Mouse (Mus musculus): Measurements from ENCODE around the gene Cdk14. TPM values are rescaled to one million over a fixed set of nuclear protein-coding genes. Genes with fewer than 3 reads are reported as not detected.

The Cdk14 gene
- polyA plus RNA-seq, 1 experiment = 2.6 TPM

DNA sequence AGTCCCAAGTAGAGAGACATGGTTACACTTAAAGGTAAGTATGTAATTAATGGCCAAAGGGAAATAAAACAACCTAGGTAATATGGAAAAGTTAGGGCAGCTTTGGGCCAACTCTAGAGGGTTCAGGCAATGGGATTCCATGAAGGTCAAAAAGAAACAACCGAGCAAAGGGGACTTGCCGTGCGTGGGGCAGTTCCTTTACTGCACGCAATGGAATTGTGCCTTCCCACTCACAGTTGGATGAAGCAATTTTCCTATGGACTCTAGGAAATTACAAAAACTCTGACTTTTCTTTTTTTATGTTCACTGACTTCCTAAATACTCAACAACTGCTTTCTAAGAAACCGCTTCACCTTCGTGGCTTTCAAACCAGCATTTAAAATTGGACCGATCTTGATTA lies 606.8 kb downstream of the Cdk14 start:
- Histone ChIP-seq H3K36me3 (ENCODE audit: control insufficient read depth, insufficient read depth, low read length) (no peaks in the 10 kb centered on the region), H3K4me3 (ENCODE audit: insufficient read depth, low read depth, low read length) (no peak overlapping the region), H3K27ac (ENCODE audit: insufficient read depth, low read depth, low read length) (no peak overlapping the region), H3K4me1 (ENCODE audit: control insufficient read depth, insufficient read depth, low read length) (no peaks in the 10 kb centered on the region; the same call in 1 of the 2 replicates), H3K27me3 (replicated peaks; ENCODE audit: control insufficient read depth, insufficient read depth, low read length) (no peaks in the 10 kb centered on the region)
- no peak for DNase-seq
- TF ChIP-seq POLR2A (IDR thresholded peaks at IDR 0.05; ENCODE audit: low read depth, low read length) (no peak), CTCF (conservative IDR thresholded peaks at IDR 0.05; ENCODE audit: insufficient read depth, insufficient read length, low read depth, low read length) (no peak)
- WGBS = 93% methylated on average over 7 of the region's 7 CpGs

DNA sequence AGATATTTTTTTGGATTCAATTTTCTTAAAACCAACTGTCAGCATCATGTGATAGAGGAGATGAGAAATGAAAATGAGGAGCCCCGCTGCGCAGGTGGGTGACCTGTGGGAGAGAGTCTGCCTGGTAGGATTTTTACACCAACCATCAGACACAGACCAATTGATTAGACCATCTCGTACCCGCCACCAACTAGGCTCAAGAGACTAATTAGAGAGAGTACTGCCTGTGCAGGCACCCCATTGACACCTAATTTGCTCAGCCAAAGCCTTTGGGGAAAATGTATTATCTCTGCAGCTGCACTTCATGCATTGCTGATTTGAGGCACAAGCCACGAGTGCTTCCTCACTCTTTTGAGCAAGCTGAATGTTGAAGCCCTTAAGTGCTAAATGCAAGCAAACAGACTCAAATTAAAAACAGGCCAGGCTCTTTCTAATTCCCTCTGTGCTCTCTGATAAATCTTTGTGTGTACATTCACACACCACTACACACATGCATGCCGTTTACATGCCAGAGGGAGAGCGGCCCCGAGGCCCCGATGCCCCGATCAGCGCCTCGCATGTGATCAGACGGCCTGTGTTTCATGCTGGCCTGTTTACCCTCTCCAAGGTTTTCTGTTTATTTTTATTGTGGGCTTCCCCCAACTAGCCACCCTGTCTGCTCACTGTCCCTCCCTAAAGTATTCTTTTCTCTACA lies 607.9 kb downstream of the Cdk14 start:
- DNase-seq = no peak
- Histone ChIP-seq H3K27me3 (replicated peaks; ENCODE audit: control insufficient read depth, insufficient read depth, low read length) (no peaks in the 10 kb centered on the region; the same call in 1 of the 2 replicates), H3K36me3 (ENCODE audit: control insufficient read depth, insufficient read depth, low read length) (no peaks in the 10 kb centered on the region), H3K4me3 (ENCODE audit: insufficient read depth, low read depth, low read length) (no peak overlapping the region), H3K27ac (ENCODE audit: insufficient read depth, low read depth, low read length) (no peak overlapping the region), H3K4me1 (ENCODE audit: control insufficient read depth, insufficient read depth, low read length) (no peaks in the 10 kb centered on the region; the same call in 1 of the 2 replicates)
- TF ChIP-seq POLR2A (IDR thresholded peaks at IDR 0.05; ENCODE audit: low read depth, low read length) (no peak), CTCF (conservative IDR thresholded peaks at IDR 0.05; ENCODE audit: insufficient read depth, insufficient read length, low read depth, low read length) (no peak)
- WGBS = 71% methylated on average over 13 of the region's 13 CpGs

DNA sequence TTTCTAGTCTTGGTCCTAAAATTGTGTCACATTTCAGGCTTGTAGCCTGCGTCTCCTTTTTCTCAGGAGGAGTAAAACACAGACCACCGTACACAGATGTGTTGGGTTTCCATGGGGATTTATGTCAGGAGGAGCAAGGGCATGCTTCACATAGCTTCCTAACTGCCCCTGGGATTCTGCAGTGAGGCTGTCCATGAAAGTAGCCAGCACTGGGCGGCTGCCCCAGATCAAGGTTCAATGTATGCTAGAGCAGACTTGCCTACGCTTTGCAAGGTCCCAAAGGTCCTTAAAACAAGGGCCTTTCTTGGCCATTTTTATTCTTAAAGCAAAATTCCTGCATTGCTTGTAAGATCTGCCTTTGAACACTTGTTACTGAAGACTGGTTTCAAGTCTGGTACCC lies 614.9 kb downstream of the Cdk14 start:
- WGBS = 35% methylated on average over 4 of the region's 4 CpGs
- Histone ChIP-seq H3K4me1 (ENCODE audit: control insufficient read depth, insufficient read depth, low read length) (no peaks in the 10 kb centered on the region), H3K4me3 (ENCODE audit: insufficient read depth, low read depth, low read length) (no peak overlapping the region), H3K27me3 (replicated peaks; ENCODE audit: control insufficient read depth, insufficient read depth, low read length) (no peaks in the 10 kb centered on the region; the same call in 1 of the 2 replicates), H3K27ac (ENCODE audit: insufficient read depth, low read depth, low read length) (no peak overlapping the region), H3K36me3 (ENCODE audit: control insufficient read depth, insufficient read depth, low read length) (no peaks in the 10 kb centered on the region)
- peak; percentile 53 for DNase-seq
- no peak for TF ChIP-seq CTCF (conservative IDR thresholded peaks at IDR 0.05; ENCODE audit: insufficient read depth, insufficient read length, low read depth, low read length)

GRCm38 (mm10) chr5:4803708-4804107 lies 616.4 kb downstream of the Cdk14 start:
- Histone ChIP-seq H3K36me3 (ENCODE audit: control insufficient read depth, insufficient read depth, low read length) (no peaks in the 10 kb centered on the region), H3K4me1 (ENCODE audit: control insufficient read depth, insufficient read depth, low read length) (no peaks in the 10 kb centered on the region), H3K27me3 (replicated peaks; ENCODE audit: control insufficient read depth, insufficient read depth, low read length) (no peaks in the 10 kb centered on the region; the same call in 1 of the 2 replicates), H3K27ac (ENCODE audit: insufficient read depth, low read depth, low read length) (no peak overlapping the region), H3K4me3 (ENCODE audit: insufficient read depth, low read depth, low read length) (no peak overlapping the region)
- DNase-seq = no peak
- 71% methylated on average over 5 of the region's 5 CpGs for WGBS
- TF ChIP-seq CTCF (conservative IDR thresholded peaks at IDR 0.05; ENCODE audit: insufficient read depth, insufficient read length, low read depth, low read length) (no peak), POLR2A (IDR thresholded peaks at IDR 0.05; ENCODE audit: low read depth, low read length) (no peak)

- H3K4me1 ChIP-seq (ENCODE audit: control insufficient read depth, insufficient read depth, low read length) = no peaks in the 10 kb centered on the region
- TF ChIP-seq POLR2A (IDR thresholded peaks at IDR 0.05; ENCODE audit: low read depth, low read length) (no peak), CTCF (conservative IDR thresholded peaks at IDR 0.05; ENCODE audit: insufficient read depth, insufficient read length, low read depth, low read length) (no peak)
Observed at GRCm38 (mm10) chr5:4801971-4802370, 618.1 kb downstream of the Cdk14 start.

GRCm38 (mm10) chr5:4801096-4801850 lies 618.8 kb downstream of the Cdk14 start:
- Histone ChIP-seq H3K36me3 (ENCODE audit: control insufficient read depth, insufficient read depth, low read length) (no peaks in the 10 kb centered on the region), H3K27me3 (replicated peaks; ENCODE audit: control insufficient read depth, insufficient read depth, low read length) (no peaks in the 10 kb centered on the region), H3K27ac (ENCODE audit: insufficient read depth, low read depth, low read length) (no peak overlapping the region), H3K4me3 (ENCODE audit: insufficient read depth, low read depth, low read length) (no peak overlapping the region), H3K4me1 (ENCODE audit: control insufficient read depth, insufficient read depth, low read length) (no peaks in the 10 kb centered on the region)
- TF ChIP-seq POLR2A (IDR thresholded peaks at IDR 0.05; ENCODE audit: low read depth, low read length) (no peak), CTCF (conservative IDR thresholded peaks at IDR 0.05; ENCODE audit: insufficient read depth, insufficient read length, low read depth, low read length) (no peak)
- no peak for DNase-seq
- WGBS = 84% methylated on average over 8 of the region's 8 CpGs

More at GRCm38 (mm10) chr5:4801971-4802370, 618.1 kb downstream of the Cdk14 start:
- Histone ChIP-seq H3K27ac (ENCODE audit: insufficient read depth, low read depth, low read length) (no peak overlapping the region), H3K4me3 (ENCODE audit: insufficient read depth, low read depth, low read length) (no peak overlapping the region), H3K36me3 (ENCODE audit: control insufficient read depth, insufficient read depth, low read length) (no peaks in the 10 kb centered on the region), H3K27me3 (replicated peaks; ENCODE audit: control insufficient read depth, insufficient read depth, low read length) (no peaks in the 10 kb centered on the region)
- no peak for DNase-seq

GRCm38 (mm10) chr5:4791219-4791618 lies 628.9 kb downstream of the Cdk14 start:
- H3K4me3 ChIP-seq (ENCODE audit: insufficient read depth, low read depth, low read length) = no peak overlapping the region
- no peaks in the 10 kb centered on the region for H3K36me3 ChIP-seq (ENCODE audit: control insufficient read depth, insufficient read depth, low read length)
- no peak overlapping the region for H3K27ac ChIP-seq (ENCODE audit: insufficient read depth, low read depth, low read length)
- DNase-seq = no peak
- no peaks in the 10 kb centered on the region for H3K27me3 ChIP-seq (replicated peaks; ENCODE audit: control insufficient read depth, insufficient read depth, low read length)
- TF ChIP-seq CTCF (conservative IDR thresholded peaks at IDR 0.05; ENCODE audit: insufficient read depth, insufficient read length, low read depth, low read length) (no peak), POLR2A (IDR thresholded peaks at IDR 0.05; ENCODE audit: low read depth, low read length) (no peak)
- 69% methylated on average over 3 of the region's 3 CpGs for WGBS
- H3K4me1 ChIP-seq (ENCODE audit: control insufficient read depth, insufficient read depth, low read length) = no peaks in the 10 kb centered on the region

All from kidney, adult 2 months (tissue).